Mouse (Mus musculus) CD4-positive helper T cell, adult 2 months (primary cell): ENCODE measurements around the gene Chkb.

Experiments used
- DNase-seq: peaks from one replicate; pipeline ENCODE4 v3.0.0-alpha.2; 2012; ENCODE audit warnings: low read depth, missing footprints, low spot score

Chkb gene

GRCm38 (mm10) chr15:89453865-89454478 is 24.3 kb upstream of the Chkb start, which contains the start of gene Mapk8ip2:
Mapk8ip2 (plus strand) TSS chr15:89453913.
- DNase-seq = no peak

- DNase-seq = peak; percentile 55
Observed at GRCm38 (mm10) chr15:89452906-89453864, 23.5 kb upstream of the Chkb start.

DNA sequence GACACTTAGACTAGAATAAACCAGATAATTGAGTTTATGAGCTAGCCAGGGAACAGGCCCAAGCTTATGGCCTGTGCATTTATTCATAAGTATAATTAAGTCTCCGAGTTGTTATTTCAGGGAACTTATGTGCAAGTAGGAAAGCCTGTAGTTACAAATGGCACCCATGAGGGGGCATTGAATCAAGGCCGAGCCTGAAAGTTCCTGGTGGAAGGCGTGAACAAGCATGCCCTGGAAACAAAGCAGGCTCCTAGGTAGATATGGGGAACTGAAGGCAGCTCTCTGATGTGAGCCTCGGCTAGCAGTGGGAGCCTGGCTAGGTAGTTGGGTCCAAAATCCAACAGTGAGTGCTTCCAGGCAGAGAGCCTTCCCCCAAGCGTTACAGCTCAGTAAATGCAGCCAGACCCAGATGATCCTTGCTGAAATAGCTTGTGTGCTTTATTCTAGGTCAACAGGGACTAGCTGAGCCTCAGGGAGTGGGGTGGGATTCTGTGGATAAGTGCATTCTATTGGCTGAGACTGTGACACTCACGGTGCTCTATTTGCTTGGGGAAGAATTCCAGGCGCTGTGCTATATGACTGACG is 12.9 kb upstream of the Chkb start:
- DNase-seq = no peak

DNA sequence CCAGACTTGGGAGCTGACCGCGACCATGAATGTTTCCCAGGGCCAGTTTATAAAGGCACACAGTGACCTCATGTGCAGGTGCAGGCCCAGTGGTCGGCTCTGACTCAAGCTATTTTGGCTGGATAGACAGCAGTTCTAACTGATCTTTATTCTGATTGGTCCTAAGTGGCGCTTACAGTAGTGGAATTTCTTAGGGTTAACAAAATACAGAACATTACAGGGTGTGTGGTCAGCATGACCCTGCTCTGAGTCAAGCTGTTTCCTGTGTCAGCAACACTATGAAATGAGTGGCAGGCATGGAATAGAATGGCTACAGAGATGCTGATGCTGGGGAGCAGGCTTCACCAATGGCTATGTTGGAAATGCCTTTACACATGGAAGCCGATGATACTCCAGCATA is 6.2 kb upstream of the Chkb start:
- no peak for DNase-seq

DNA sequence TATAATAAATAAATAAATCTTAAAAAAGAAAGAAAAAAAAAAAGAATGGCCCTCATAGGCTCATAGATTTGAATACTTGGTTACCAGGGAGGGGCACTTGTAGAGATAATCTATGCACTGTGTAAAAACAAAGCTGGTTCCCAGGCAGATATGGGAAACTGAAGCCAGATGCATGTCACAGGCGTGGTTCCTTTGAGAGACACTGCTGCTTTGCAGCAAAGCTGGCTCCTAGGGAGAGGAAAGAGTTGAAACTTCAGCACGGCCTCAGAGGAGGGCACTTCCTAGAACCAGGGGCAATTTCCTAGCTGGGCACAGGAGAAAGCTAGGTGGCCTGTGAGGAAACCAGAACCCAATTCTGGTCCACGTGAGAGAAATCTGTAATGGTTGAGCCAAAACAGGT is 4.4 kb upstream of the Chkb start:
- no peak for DNase-seq

DNA sequence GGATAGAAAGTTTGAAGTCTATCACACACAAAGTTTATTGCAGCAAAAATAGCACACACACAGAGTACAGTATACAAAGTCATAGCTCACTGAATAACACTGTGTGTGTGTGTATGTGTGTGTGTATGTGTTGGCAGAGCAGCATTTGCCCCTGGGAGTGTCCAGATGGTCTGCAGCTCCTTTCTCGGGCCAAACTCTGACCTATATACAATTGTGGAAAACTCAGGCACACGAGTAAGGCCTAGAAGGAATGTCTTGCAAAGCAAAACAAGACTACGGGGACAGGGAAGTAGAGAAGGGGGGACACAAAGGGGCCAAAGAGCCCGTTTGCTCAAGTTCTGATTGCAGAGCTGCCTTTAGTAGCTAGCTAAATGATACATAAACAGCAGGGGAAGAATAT is 3.2 kb upstream of the Chkb start:
- no peak for DNase-seq

- no peak for DNase-seq
Observed at GRCm38 (mm10) chr15:89431806-89432205, 2.1 kb upstream of the Chkb start.

DNA sequence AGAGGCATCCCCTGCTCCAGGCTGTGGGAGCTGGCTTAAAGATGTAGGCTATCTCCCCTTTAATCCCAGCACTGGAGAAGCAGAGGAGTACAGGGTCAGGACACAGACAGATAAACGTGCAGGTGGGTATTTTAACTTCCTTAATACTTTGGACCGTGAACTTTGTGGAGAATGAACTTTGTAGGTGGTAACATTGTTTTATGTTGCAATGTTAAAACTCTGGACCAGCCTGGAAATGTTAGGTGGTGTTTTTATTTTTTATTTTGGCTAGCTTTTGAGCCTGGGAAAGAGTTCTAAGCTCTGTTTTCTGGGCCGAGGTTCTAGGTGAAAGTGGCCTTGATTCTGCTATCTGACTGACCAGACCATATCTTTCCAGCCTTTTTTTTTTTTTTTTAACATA is 1.6 kb upstream of the Chkb start:
- DNase-seq = no peak

DNA sequence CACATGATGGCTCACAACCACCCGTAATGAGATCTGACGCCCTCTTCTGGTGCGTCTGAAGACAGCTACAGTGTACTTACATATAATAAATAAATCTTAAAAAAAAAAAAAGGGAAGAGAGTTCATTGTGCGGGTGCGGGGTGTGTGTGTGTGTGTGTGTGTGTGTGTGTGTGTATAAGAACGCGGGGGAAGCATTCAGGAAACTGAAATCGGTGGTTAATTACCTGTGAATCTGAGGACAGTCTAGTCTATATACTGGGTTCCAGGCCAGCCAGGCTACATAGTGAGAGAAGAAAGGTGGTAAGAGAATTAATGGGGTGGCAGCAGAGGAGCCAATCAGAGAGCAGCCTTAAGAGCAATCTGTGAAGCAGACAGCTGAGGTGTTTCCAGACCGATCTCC is 1.1 kb upstream of the Chkb start:
- peak; percentile 26 for DNase-seq

DNA sequence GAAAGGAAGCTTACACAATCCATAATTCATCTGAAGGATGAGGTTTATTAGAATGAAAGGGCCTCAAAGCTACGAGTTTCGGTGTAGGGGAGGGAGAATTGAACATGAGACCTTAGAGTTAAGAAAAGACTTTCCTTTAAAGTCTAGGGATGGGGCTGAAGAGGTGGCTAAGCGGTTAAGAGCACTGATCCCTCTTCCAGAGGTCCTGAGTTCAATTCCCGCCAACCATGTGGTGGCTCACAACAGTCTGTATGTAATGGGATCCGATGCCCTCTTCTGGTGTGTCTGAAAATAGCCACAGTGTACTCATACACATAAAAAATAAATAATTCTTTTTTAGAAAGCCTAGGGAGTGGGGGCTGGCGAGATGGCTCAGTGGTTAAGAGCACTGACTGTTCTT is 633 bp upstream of the Chkb start:
- DNase-seq = no peak

- no peak for DNase-seq
Observed at GRCm38 (mm10) chr15:89428821-89429351, 822 bp downstream of the Chkb start.

- peak; percentile 7 for DNase-seq
Observed at GRCm38 (mm10) chr15:89428136-89428790, 1.4 kb downstream of the Chkb start.

- DNase-seq = no peak
Observed at GRCm38 (mm10) chr15:89426716-89427115, 3.0 kb downstream of the Chkb start.

DNA sequence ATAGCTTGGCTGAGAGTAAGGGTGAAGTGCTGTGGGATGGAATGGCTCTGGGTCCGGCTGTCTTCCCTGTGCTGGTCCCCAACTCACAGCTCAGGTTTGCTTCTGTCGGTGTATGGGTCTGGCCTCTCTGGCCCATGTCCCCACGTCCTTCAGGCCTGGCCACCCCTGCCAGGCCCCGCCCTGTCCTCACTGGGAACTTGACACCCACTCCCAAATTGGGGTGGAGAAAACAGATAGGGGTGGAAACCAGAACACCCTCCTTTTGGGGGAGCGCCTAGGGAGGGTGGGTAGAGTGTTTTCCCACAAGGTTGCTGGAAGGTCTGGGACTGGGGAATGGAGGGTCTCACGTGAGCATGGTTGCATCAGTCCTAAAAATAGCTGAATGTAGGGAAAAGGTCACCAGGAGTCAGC is 4.0 kb downstream of the Chkb start, which contains the start of gene Cpt1b:
Gene Cpt1b, minus strand, starts transcription at position 153 of the 411 bp plus-strand sequence.
- no peak for DNase-seq

DNA sequence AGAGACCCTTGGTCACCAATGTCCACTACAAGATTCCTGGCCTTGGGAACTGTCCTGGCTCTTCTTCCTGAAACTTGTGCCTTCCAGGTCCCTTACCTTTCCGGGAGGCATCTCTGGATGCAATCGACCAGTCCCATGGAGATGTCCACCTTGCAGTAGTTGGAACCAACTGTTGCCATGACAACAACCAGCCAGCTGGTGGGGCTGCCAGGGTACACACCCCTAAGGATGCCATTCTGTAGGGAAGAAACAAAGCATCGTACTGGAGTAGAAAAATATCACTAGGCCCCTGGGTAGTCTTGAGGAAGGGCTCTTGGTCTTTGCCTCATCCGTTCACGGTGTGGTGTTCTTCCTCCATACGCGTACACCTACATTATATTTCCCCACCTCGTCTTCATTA is 5.1 kb downstream of the Chkb start:
- no peak for DNase-seq

GRCm38 (mm10) chr15:89421938-89422337 is 7.8 kb downstream of the Chkb start:
- no peak for DNase-seq

DNA sequence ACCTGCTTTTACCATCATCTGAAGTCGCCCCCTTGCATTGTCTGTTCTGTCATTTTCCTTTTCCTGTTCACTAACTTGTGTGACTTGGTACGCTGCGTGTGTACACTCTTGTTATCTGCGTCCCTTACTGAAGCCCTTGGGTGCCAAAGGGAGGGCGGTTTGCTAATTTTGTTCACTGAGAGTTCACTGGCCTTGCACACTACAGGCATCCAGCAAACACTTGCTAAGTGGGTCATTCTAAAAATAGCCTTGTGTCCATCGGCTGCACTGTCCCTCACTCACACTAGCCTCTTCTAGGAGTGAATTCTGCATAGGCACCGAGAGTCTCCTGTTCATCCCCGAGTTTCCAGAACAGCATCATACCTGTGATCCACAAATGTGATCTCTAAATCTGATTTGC is 14.4 kb downstream of the Chkb start:
- no peak for DNase-seq

DNA sequence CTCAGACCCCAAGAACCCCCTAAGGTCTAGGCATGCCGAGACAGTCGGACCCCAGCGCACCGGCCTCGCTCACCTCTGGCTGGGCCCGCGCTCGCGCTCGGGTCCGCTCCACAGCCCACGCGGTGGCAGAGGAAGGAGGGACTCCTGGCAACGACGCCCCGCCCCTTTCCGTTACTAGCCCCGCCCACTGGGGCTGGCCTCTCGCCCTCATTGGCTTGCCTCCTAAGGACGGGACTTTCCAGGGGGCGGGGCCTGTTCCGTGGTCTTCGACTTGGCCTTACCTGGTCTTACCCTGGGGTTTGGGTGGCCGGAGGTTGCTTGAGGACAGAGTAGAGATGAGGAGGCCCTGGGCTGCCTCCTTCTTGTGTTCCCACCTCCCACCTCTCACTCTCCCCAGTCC is 19.6 kb downstream of the Chkb start, which contains the start of gene Syce3:
Gene Syce3, minus strand, starts transcription at position 386 of the 400 bp plus-strand sequence.
- DNase-seq = no peak

- no peak for DNase-seq
Observed at GRCm38 (mm10) chr15:89406691-89407090, 23.0 kb downstream of the Chkb start.

- no peak for DNase-seq
Observed at GRCm38 (mm10) chr15:89404831-89405623, 24.7 kb downstream of the Chkb start.

DNA sequence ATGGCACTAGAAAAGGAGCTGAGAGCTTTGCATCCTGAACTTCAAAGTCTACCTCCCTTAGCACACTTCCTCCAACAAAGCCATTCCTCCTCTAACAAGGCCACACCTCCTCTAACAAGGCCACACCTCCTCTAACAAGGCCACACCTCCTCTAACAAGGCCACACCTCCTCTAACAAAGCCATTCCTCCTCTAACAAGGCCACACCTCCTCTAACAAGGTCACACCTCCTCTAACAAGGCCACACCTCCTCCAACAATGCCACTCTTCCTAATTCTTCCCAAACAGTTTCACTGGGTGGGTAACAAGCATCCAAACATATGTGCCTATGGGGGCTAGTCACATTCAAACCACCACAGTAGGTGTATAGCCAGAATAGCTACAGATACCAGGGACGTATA is 27.2 kb downstream of the Chkb start:
- no peak for DNase-seq
